Mouse (Mus musculus) megakaryocyte, embryonic 14.5 days (primary cell): ENCODE measurements at regions not wholly inside any gene's neighbourhood (a gene's known extent, or its start where the extent isn't known, plus 50 kb on each side); places are given as distances from the start of the nearest gene placed in this dataset.

Experiments used
- FLI1 ChIP-seq: IDR thresholded peaks from 2 replicates; pipeline ENCODE4 v1.6.1; 2012; ENCODE audit warnings: low read length, inconsistent platforms, mixed read lengths
- GATA1 ChIP-seq: IDR thresholded peaks from 3 replicates; pipeline ENCODE4 v1.6.1; 2012; ENCODE audit warnings: mixed read lengths, low read length, inconsistent platforms, borderline replicate concordance

DNA sequence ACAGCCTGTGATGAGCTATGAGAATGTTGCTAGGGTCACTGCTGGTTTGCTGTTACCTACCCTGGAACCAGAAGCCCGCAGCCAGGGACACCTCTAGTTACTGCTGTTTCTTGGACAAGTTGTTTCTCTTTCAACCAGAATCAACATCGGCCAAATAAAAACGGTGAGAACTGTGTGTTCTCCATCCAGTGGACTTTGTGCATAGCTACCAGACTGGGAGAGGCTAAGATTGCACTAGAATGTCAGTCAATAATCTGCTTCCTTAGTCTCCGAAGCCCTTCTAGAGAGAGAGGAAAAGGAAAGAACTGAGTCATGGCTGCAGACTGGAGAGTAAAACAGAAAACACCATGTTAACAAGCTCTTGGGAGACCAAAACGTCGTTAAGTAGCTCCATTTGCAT, 141.6 kb downstream of the Mycn start:
- TF ChIP-seq GATA1, result no peak
- no peak for TF ChIP-seq FLI1
